Mouse (Mus musculus) embryonic facial prominence, embryonic 10.5 days (tissue): ENCODE measurements around the gene Scgb3a1. TPM values are rescaled to one million over a fixed set of nuclear protein-coding genes. Genes with fewer than 3 reads are reported as not detected.

ENCODE experiments used
- DNase-seq: peaks from one replicate; pipeline ENCODE4 v3.0.0-alpha.2; 2017; ENCODE audit warnings: low spot score
- H3K27ac ChIP-seq: fragments of 300-500 bp; sonication (generic); replicated peaks from 2 replicates; pipeline ENCODE4 v1.5.1; 2016; ENCODE audit warnings: mild to moderate bottlenecking
- H3K27me3 ChIP-seq: fragments of 300-500 bp; sonication (generic); replicated peaks from 2 replicates; pipeline ENCODE4 v1.6.1; 2016; ENCODE audit warnings: low read depth, mild to moderate bottlenecking; ENCODE audit not compliant: poor library complexity, severe bottlenecking
- H3K36me3 ChIP-seq: fragments of 300-500 bp; sonication (generic); replicated peaks from 2 replicates; pipeline ENCODE4 v1.6.1; 2016; ENCODE audit warnings: mild to moderate bottlenecking, moderate library complexity
- H3K4me1 ChIP-seq: fragments of 300-500 bp; sonication (generic); 2 replicates; pipeline ENCODE4 v1.6.1; 2016
- H3K4me3 ChIP-seq: fragments of 300-500 bp; sonication (generic); 2 replicates; pipeline ENCODE4 v1.5.1; 2016; ENCODE audit warnings: mild to moderate bottlenecking, moderate library complexity
- H3K9me3 ChIP-seq: fragments of 300-500 bp; sonication (generic); 2 replicates; pipeline ENCODE4 v1.6.1; 2016; ENCODE audit warnings: mild to moderate bottlenecking
- WGBS: fragments of 180-500 bp; shearing (Covaris S2); methylation state at CpG from one replicate; pipeline ENCODE4 v1.1.7; 2016; 5-methylcytosine and 5-hydroxymethylcytosine counted together
- polyA plus RNA-seq: library from polyadenylated mRNA; unstranded; fragments of >200 nt; fragmentation: Nextera tagmentation; extraction: Ambion mirVana; gene quantifications from 2 replicates; pipeline ENCODE4 v1.2.1, GENCODE M21; 2016

Scgb3a1 gene
- polyA plus RNA-seq, 1 experiment from 2014 or later: not detected

- Histone ChIP-seq H3K27me3 (no peaks in the 10 kb centered on the region), H3K9me3 (no peaks in the 10 kb centered on the region), H3K36me3 (peaks cover 46% of the 10 kb centered on the region), H3K4me1 (peaks cover 35% of the 10 kb centered on the region), H3K4me3 (peak overlapping the region; percentile 99), H3K27ac (no peak overlapping the region)
- 88% methylated on average over 2 of the region's 2 CpGs for WGBS
- no peak for DNase-seq
Observed at GRCm38 (mm10) chr11:49710664-49711063, 47.3 kb downstream of the Scgb3a1 start.

DNA sequence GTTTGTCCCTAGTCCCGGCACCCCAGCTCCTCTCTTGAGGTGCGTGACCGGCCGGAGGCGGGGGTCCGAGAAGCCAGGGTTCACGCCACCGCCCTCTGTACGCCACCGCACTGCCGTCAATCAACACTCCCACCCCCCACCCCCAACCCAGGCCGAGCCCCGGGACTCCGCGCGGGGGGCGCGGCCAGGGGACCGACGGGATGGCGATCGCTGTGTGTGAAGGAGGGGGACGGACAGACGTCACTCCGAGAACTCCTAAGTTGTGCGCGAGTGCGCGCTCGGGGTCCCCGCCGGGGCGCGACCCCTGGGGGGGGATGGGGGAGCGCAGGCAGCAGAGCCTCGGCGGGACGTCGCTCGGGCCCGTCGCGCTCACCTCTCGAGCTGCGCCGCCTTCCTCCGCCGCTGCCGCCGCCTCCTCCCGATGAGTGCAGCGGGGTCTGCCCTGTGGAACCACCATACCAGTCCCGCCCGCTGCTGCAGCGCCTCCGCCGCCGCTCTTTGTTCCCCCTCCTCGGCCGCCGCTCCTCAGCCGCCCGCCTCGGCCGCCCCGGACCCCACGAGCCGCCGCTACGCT is 48.7 kb downstream of the Scgb3a1 start:
- DNase-seq: peak; percentile 79
- Histone ChIP-seq H3K4me1 (peaks cover 35% of the 10 kb centered on the region), H3K36me3 (peaks cover 32% of the 10 kb centered on the region), H3K27me3 (no peaks in the 10 kb centered on the region), H3K4me3 (peak overlapping the region; percentile 99), H3K27ac (peak overlapping the region; percentile 100), H3K9me3 (no peaks in the 10 kb centered on the region)
- under 1% methylated on average over 70 of the region's 70 CpGs for whole genome bisulfite sequencing

DNA sequence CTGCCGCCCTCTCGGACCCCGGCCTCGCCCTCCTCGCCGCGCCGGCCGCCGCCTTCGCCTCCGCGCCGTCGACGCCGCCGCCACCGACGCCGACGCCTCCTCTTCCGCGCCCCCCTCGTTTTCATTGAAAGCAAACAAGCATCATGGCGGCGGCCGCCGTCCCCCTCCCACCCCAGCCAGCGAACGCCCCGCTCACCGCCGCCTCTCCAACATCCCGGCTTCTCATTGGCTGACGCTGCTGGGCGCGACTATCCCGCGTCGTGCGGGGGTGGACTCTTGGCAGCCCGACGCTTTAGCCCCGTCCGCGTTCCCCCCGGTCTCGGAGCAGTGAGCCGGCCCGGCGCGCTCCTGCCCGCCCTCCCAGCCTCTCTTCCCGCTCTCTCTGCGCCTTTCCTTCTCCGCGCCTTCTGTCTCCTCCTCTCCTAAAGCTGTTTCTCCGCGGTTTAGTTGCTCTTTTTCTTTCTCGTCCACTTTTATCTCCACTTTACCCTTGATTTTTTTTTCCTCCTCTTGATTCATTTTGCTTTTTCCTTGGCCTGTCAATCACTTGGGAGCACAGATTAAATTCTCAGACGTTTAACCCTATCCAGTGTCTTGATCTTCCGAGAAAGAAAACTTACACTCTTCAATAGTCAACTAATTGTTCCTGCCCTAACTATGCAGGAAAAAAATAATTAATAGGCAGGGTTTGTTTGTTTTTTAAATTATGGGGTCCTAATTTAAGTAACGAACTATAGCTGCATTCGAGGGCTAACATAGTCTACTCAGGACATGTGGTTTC is 49.3 kb downstream of the Scgb3a1 start, which contains the start of gene Cnot6:
TSS of gene Cnot6 (minus strand) at position 169 of the 781 bp plus-strand sequence.
- peak; percentile 100 for DNase-seq
- peak within 1 kb of the TSS; percentile 99 for H3K4me3 ChIP-seq
- peak within 1 kb of the TSS; percentile 100 for H3K27ac ChIP-seq
- H3K9me3 ChIP-seq: no peaks in the 10 kb centered on the region
- H3K4me1 ChIP-seq: peaks cover 35% of the 10 kb centered on the region
- WGBS: 1% methylated on average over 65 of the region's 65 CpGs
- H3K27me3 ChIP-seq: no peaks in the 10 kb centered on the region
- H3K36me3 ChIP-seq: peaks cover 29% of the 10 kb centered on the region

DNA sequence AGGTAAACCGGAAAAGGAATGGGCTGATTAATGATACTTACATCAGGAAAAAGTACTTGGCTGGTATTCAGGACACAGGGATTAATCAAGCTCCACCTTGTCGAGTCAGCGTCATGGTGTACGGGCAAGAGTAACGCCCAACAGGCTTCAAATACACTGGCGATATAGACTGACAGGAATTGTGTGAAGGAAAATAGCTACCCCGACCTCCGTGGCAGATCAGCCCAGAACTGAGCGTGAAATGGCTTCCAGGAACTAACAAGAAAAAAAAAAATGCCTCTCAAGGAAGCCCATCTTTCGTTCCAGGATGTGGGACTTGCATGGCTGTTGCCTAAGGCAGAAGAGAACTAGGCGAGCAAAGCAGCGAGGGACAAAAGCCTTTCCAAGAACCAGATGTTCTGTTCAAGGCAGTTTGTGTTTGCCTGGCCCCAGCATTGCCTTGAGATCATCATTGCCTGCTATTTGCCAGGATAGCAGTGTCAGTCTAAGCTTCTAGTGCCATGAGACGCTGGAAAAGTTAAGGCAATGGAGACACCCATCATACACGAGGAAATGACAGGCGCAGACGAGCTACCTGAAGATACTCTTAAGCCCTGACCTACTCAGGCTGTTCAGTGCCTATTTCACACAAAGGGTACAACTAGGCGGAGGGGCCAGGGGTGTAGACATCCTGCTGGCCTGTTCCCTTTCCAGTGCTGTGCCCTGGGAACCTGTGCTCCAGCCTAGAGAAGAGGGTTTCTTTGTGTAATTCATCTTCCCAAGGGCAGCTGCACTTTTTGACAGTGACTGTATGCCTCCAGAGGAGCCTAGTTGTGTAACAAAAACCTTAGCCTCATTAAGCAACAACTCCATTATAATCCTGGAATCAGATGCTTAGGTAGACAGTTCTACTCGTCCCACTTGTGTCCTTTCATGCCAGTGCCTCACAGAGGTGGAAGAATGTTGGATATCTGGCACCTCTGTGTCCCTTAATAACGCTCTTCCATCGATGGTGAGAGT is 50.2 kb downstream of the Scgb3a1 start:
- peaks cover 22% of the 10 kb centered on the region for H3K36me3 ChIP-seq
- no peaks in the 10 kb centered on the region for H3K9me3 ChIP-seq
- H3K27ac ChIP-seq: peak overlapping the region; percentile 100
- 33% methylated on average over 20 of the region's 20 CpGs for WGBS
- H3K4me1 ChIP-seq: peaks cover 35% of the 10 kb centered on the region
- no peaks in the 10 kb centered on the region for H3K27me3 ChIP-seq
- peak overlapping the region; percentile 99 for H3K4me3 ChIP-seq
- DNase-seq: peak; percentile 51

Other genes with a start within 250 kb of the Scgb3a1 start
- gene Olfr1389, start 240.5 kb upstream of the Scgb3a1 start, polyA plus RNA-seq: not detected in 2 replicates
- 0.42 and 0.57 TPM in 2 replicates for gene Olfr1388, start 227.0 kb upstream of the Scgb3a1 start, polyA plus RNA-seq
- not detected in 2 replicates for gene Olfr1387, start 208.3 kb upstream of the Scgb3a1 start, polyA plus RNA-seq
- gene Olfr1386, start 198.6 kb upstream of the Scgb3a1 start, polyA plus RNA-seq: not detected in 2 replicates
- gene Olfr1385, start 174.5 kb upstream of the Scgb3a1 start, polyA plus RNA-seq: not detected in 2 replicates
- gene Olfr1384, start 156.9 kb upstream of the Scgb3a1 start, polyA plus RNA-seq: not detected in 2 replicates
- gene Olfr1383, start 144.0 kb upstream of the Scgb3a1 start, polyA plus RNA-seq: not detected in 2 replicates
- not detected in 2 replicates for gene Olfr1382, start 135.4 kb upstream of the Scgb3a1 start, polyA plus RNA-seq
- gene Olfr1381, start 120.2 kb upstream of the Scgb3a1 start, polyA plus RNA-seq: not detected in 2 replicates
- gene Olfr1380, start 106.7 kb upstream of the Scgb3a1 start, polyA plus RNA-seq: not detected in 2 replicates
- 5.6 and 6.0 TPM in 2 replicates for gene Flt4, start 54.3 kb upstream of the Scgb3a1 start, polyA plus RNA-seq
- 60.7 and 61.7 TPM in 2 replicates for gene Cnot6, start 49.1 kb downstream of the Scgb3a1 start, polyA plus RNA-seq
- gene Gfpt2, start 130.6 kb downstream of the Scgb3a1 start, polyA plus RNA-seq: 40.5 and 44.0 TPM in 2 replicates
- gene Mapk9, start 183.1 kb downstream of the Scgb3a1 start, polyA plus RNA-seq: 26.0 and 28.4 TPM in 2 replicates
- 0.19 and 0.87 TPM in 2 replicates for gene Rasgef1c, start 238.2 kb downstream of the Scgb3a1 start, polyA plus RNA-seq